Mouse (Mus musculus) liver, embryonic 12.5 days (tissue): Measurements from ENCODE around the gene Skor1. TPM values are rescaled to one million over a fixed set of nuclear protein-coding genes. Genes with fewer than 3 reads are reported as not detected.
A peak's percentile ranks its signal among the peaks of the same experiment; 100 is the strongest.

Experiments
- ATAC-seq: fragments of 200-750 bp; cut with Nextera tagmentation; 2 replicates; pipeline ENCODE4 v1.8.0; 2017; ENCODE audit warnings: moderate number of reproducible peaks, mild to moderate bottlenecking, moderate library complexity
- H3K27ac ChIP-seq: fragments of 300-500 bp; sonication (generic); 2 replicates; pipeline ENCODE4 v1.5.1; 2016; ENCODE audit warnings: mild to moderate bottlenecking
- H3K27me3 ChIP-seq: fragments of 300-500 bp; sonication (generic); replicated peaks from 2 replicates; pipeline ENCODE4 v1.6.1; 2016; ENCODE audit warnings: mild to moderate bottlenecking, moderate library complexity
- H3K36me3 ChIP-seq: fragments of 300-500 bp; sonication (generic); 2 replicates; pipeline ENCODE4 v1.6.1; 2016; ENCODE audit warnings: mild to moderate bottlenecking, moderate library complexity
- H3K4me1 ChIP-seq: fragments of 300-500 bp; sonication (generic); 2 replicates; pipeline ENCODE4 v1.6.1; 2016
- H3K4me2 ChIP-seq: fragments of 300-500 bp; sonication (generic); 2 replicates; pipeline ENCODE4 v1.6.1; 2016; ENCODE audit warnings: mild to moderate bottlenecking, moderate library complexity
- H3K4me3 ChIP-seq: fragments of 300-500 bp; sonication (generic); 2 replicates; pipeline ENCODE4 v1.5.1; 2016; ENCODE audit warnings: mild to moderate bottlenecking, moderate library complexity
- H3K9ac ChIP-seq: fragments of 300-500 bp; sonication (generic); 2 replicates; pipeline ENCODE4 v1.6.1; 2016; ENCODE audit warnings: mild to moderate bottlenecking, moderate library complexity
- H3K9me3 ChIP-seq: fragments of 300-500 bp; sonication (generic); replicated peaks from 2 replicates; pipeline ENCODE4 v1.6.1; 2016; ENCODE audit warnings: mild to moderate bottlenecking, moderate library complexity
- WGBS: fragments of 180-500 bp; shearing (Covaris S2); methylation state at CpG from one replicate; pipeline ENCODE4 v1.1.7; 2016; ENCODE audit not compliant: insufficient replicate concordance; 5-methylcytosine and 5-hydroxymethylcytosine counted together
- polyA plus RNA-seq: library from polyadenylated mRNA; unstranded; fragments of >200 nt; fragmentation: Nextera tagmentation; extraction: Ambion mirVana; gene quantifications from 2 replicates; pipeline ENCODE4 v1.2.1, GENCODE M21; 2016

Skor1 gene
- polyA plus RNA-seq, 1 experiment from 2014 or later, result not detected

GRCm38 (mm10) chr9:63146856-63147274 lies 1.9 kb downstream of the Skor1 start:
- 2% methylated on average over 20 of the region's 20 CpGs for WGBS
- Histone ChIP-seq H3K4me2 (peak overlapping the region; percentile 40), H3K4me1 (peaks cover 36% of the 10 kb centered on the region), H3K9ac (no peak overlapping the region), H3K27me3 (peaks cover 100% of the 10 kb centered on the region), H3K4me3 (peak overlapping the region; percentile 23; the same call in 1 of the 2 replicates), H3K9me3 (no peaks in the 10 kb centered on the region), H3K36me3 (no peaks in the 10 kb centered on the region), H3K27ac (no peak overlapping the region)
- ATAC-seq, result no peak

GRCm38 (mm10) chr9:63146126-63146855 lies 2.5 kb downstream of the Skor1 start:
- Histone ChIP-seq H3K36me3 (no peaks in the 10 kb centered on the region), H3K27ac (no peak overlapping the region), H3K4me3 (peak overlapping the region; percentile 23; the same call in 1 of the 2 replicates), H3K9ac (no peak overlapping the region), H3K4me2 (peak overlapping the region; percentile 40), H3K9me3 (no peaks in the 10 kb centered on the region), H3K4me1 (peaks cover 36% of the 10 kb centered on the region), H3K27me3 (peaks cover 100% of the 10 kb centered on the region)
- 2% methylated on average over 46 of the region's 46 CpGs for WGBS
- no peak for ATAC-seq

- no peak for ATAC-seq
- no peak overlapping the region for H3K9ac ChIP-seq
- H3K9me3 ChIP-seq, result no peaks in the 10 kb centered on the region
- WGBS, result 2% methylated on average over 69 of the region's 73 CpGs
- peaks cover 36% of the 10 kb centered on the region for H3K4me1 ChIP-seq
- no peaks in the 10 kb centered on the region for H3K36me3 ChIP-seq
- H3K4me3 ChIP-seq, result peak overlapping the region; percentile 23; the same call in 1 of the 2 replicates
- H3K27ac ChIP-seq, result no peak overlapping the region
- peaks cover 100% of the 10 kb centered on the region for H3K27me3 ChIP-seq
- H3K4me2 ChIP-seq, result no peak overlapping the region
Observed at GRCm38 (mm10) chr9:63145249-63146125, 3.3 kb downstream of the Skor1 start.

GRCm38 (mm10) chr9:63144502-63145248 lies 4.1 kb downstream of the Skor1 start:
- Histone ChIP-seq H3K4me3 (0 out of 2 replicates have a peak overlapping the region, but pooled peaks have one; percentile 23), H3K4me2 (no peak overlapping the region), H3K4me1 (peaks cover 36% of the 10 kb centered on the region)

GRCm38 (mm10) chr9:63143641-63144501 lies 4.9 kb downstream of the Skor1 start:
- 2% methylated on average over 47 of the region's 47 CpGs for WGBS
- Histone ChIP-seq H3K4me1 (peaks cover 29% of the 10 kb centered on the region), H3K4me2 (no peak overlapping the region), H3K27ac (no peak overlapping the region), H3K27me3 (peaks cover 100% of the 10 kb centered on the region), H3K36me3 (no peaks in the 10 kb centered on the region), H3K9ac (no peak overlapping the region), H3K4me3 (no peak overlapping the region), H3K9me3 (no peaks in the 10 kb centered on the region)
- no peak for ATAC-seq

More at GRCm38 (mm10) chr9:63144502-63145248, 4.1 kb downstream of the Skor1 start:
- peaks cover 100% of the 10 kb centered on the region for H3K27me3 ChIP-seq
- 3% methylated on average over 76 of the region's 80 CpGs for WGBS
- no peak for ATAC-seq
- no peaks in the 10 kb centered on the region for H3K9me3 ChIP-seq
- no peak overlapping the region for H3K9ac ChIP-seq
- H3K27ac ChIP-seq, result no peak overlapping the region
- no peaks in the 10 kb centered on the region for H3K36me3 ChIP-seq

GRCm38 (mm10) chr9:63143227-63143626 lies 5.5 kb downstream of the Skor1 start:
- Histone ChIP-seq H3K36me3 (no peaks in the 10 kb centered on the region), H3K4me3 (no peak overlapping the region), H3K9ac (no peak overlapping the region), H3K9me3 (no peaks in the 10 kb centered on the region), H3K27me3 (peaks cover 100% of the 10 kb centered on the region), H3K4me1 (peaks cover 28% of the 10 kb centered on the region), H3K27ac (no peak overlapping the region), H3K4me2 (no peak overlapping the region)
- no peak for ATAC-seq
- WGBS, result 3% methylated on average over 25 of the region's 25 CpGs

GRCm38 (mm10) chr9:63142335-63143036 lies 6.3 kb downstream of the Skor1 start:
- H3K4me3 ChIP-seq, result no peak overlapping the region
- no peaks in the 10 kb centered on the region for H3K9me3 ChIP-seq
- no peaks in the 10 kb centered on the region for H3K36me3 ChIP-seq
- WGBS, result 2% methylated on average over 42 of the region's 42 CpGs
- H3K4me2 ChIP-seq, result 0 out of 2 replicates have a peak overlapping the region, but pooled peaks have one; percentile 28
- H3K27ac ChIP-seq, result no peak overlapping the region
- H3K4me1 ChIP-seq, result peaks cover 28% of the 10 kb centered on the region
- no peak for ATAC-seq
- H3K27me3 ChIP-seq, result peaks cover 100% of the 10 kb centered on the region
- no peak overlapping the region for H3K9ac ChIP-seq

- H3K36me3 ChIP-seq, result no peaks in the 10 kb centered on the region
- H3K27ac ChIP-seq, result no peak overlapping the region
- ATAC-seq, result no peak
- no peak overlapping the region for H3K4me3 ChIP-seq
- peaks cover 100% of the 10 kb centered on the region for H3K27me3 ChIP-seq
- no peak overlapping the region for H3K4me2 ChIP-seq
- peaks cover 26% of the 10 kb centered on the region for H3K4me1 ChIP-seq
- H3K9me3 ChIP-seq, result no peaks in the 10 kb centered on the region
- 2% methylated on average over 24 of the region's 24 CpGs for WGBS
- H3K9ac ChIP-seq, result no peak overlapping the region
Observed at GRCm38 (mm10) chr9:63141641-63142334, 7.0 kb downstream of the Skor1 start.

GRCm38 (mm10) chr9:63140211-63140610 lies 8.6 kb downstream of the Skor1 start:
- no peaks in the 10 kb centered on the region for H3K9me3 ChIP-seq
- no peak overlapping the region for H3K27ac ChIP-seq
- no peaks in the 10 kb centered on the region for H3K36me3 ChIP-seq
- ATAC-seq, result no peak
- no peak overlapping the region for H3K4me3 ChIP-seq
- peaks cover 16% of the 10 kb centered on the region for H3K4me1 ChIP-seq
- no peak overlapping the region for H3K9ac ChIP-seq
- H3K27me3 ChIP-seq, result peaks cover 100% of the 10 kb centered on the region
- H3K4me2 ChIP-seq, result no peak overlapping the region
- whole genome bisulfite sequencing, result 7% methylated on average over 9 of the region's 9 CpGs

GRCm38 (mm10) chr9:63139661-63140060 lies 9.1 kb downstream of the Skor1 start:
- Histone ChIP-seq H3K36me3 (no peaks in the 10 kb centered on the region), H3K9ac (no peak overlapping the region), H3K9me3 (no peaks in the 10 kb centered on the region), H3K4me3 (no peak overlapping the region), H3K4me2 (no peak overlapping the region), H3K27me3 (peaks cover 100% of the 10 kb centered on the region), H3K27ac (no peak overlapping the region), H3K4me1 (peaks cover 12% of the 10 kb centered on the region; the same call in 1 of the 2 replicates)
- ATAC-seq, result no peak
- WGBS, result 6% methylated on average over 17 of the region's 17 CpGs
